Mouse (Mus musculus) intestine, embryonic 15.5 days (tissue): ENCODE measurements around the gene Cnn2. TPM values are rescaled to one million over a fixed set of nuclear protein-coding genes. Genes with fewer than 3 reads are reported as not detected.
A peak's percentile ranks its signal among the peaks of the same experiment; 100 is the strongest.
"Not testable (repeated sequence)": the region's sequence is repeated elsewhere in the genome, so short reads cannot be mapped to it uniquely, and the experiment has no call there.

Experiments used
- ATAC-seq: fragments of 200-750 bp; cut with Nextera tagmentation; 2 replicates; pipeline ENCODE4 v1.8.0; 2017; ENCODE audit warnings: moderate TSS enrichment, moderate library complexity
- H3K27ac ChIP-seq: fragments of 300-500 bp; sonication (generic); 2 replicates; pipeline ENCODE4 v1.5.1; 2015; ENCODE audit warnings: mild to moderate bottlenecking, inconsistent platforms
- H3K27me3 ChIP-seq: fragments of 300-500 bp; sonication (generic); replicated peaks from 2 replicates; pipeline ENCODE4 v1.6.1; 2015; ENCODE audit warnings: inconsistent platforms
- H3K36me3 ChIP-seq: fragments of 300-500 bp; sonication (generic); 2 replicates; pipeline ENCODE4 v1.6.1; 2015; ENCODE audit warnings: inconsistent platforms
- H3K4me1 ChIP-seq: fragments of 300-500 bp; sonication (generic); replicated peaks from 2 replicates; pipeline ENCODE4 v1.6.1; 2015; ENCODE audit warnings: inconsistent platforms
- H3K4me2 ChIP-seq: fragments of 300-500 bp; sonication (generic); replicated peaks from 2 replicates; pipeline ENCODE4 v1.6.1; 2015; ENCODE audit warnings: mild to moderate bottlenecking, inconsistent platforms
- H3K4me3 ChIP-seq: fragments of 300-500 bp; sonication (generic); replicated peaks from 2 replicates; pipeline ENCODE4 v1.5.1; 2015; ENCODE audit warnings: inconsistent platforms
- H3K9ac ChIP-seq: fragments of 300-500 bp; sonication (generic); 2 replicates; pipeline ENCODE4 v1.6.1; 2015; ENCODE audit warnings: inconsistent platforms
- H3K9me3 ChIP-seq: fragments of 300-500 bp; sonication (generic); 2 replicates; pipeline ENCODE4 v1.6.1; 2016; ENCODE audit warnings: inconsistent platforms
- WGBS: fragments of 180-500 bp; shearing (Covaris S2); methylation state at CpG from one replicate; pipeline ENCODE4 v1.1.7; 2015; 5-methylcytosine and 5-hydroxymethylcytosine counted together
- polyA plus RNA-seq: library from polyadenylated mRNA; unstranded; fragments of >200 nt; fragmentation: Nextera tagmentation; extraction: Ambion mirVana; gene quantifications from 2 replicates; pipeline ENCODE4 v1.2.1, GENCODE M21; 2015

Gene Cnn2
- polyA plus RNA-seq, 1 experiment from 2014 or later = 242 TPM

DNA sequence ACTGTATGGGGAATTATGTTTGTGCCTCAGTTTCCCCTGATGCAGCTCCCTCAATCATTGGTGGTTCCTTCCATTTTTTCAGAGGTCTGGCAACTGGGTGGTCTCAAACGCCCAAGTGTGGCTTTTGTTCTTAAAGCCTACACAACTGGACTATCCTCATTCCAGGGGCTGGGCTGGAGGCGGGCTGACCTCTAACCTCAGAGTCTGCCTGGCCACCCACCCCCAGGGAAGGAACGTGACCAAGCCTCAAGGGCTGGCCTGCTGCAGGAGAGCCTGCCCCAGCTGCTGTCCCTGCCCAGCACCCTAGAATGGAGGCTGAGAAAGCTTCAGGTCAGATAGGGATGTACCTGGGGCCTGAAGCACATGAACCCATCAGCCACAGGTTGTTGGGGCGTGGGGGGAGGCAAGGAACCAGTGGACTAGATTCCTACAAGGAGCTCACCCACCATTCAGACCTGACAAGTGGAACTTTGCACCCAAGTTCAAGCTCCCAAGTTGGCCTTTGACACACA, 31.7 kb upstream of the Cnn2 start:
- Histone ChIP-seq H3K27ac (no peak overlapping the region), H3K9me3 (no peaks in the 10 kb centered on the region), H3K27me3 (no peaks in the 10 kb centered on the region), H3K9ac (no peak overlapping the region), H3K4me1 (peaks cover 14% of the 10 kb centered on the region; the same call in 1 of the 2 replicates), H3K4me2 (no peak overlapping the region), H3K36me3 (peaks cover 3% of the 10 kb centered on the region), H3K4me3 (no peak overlapping the region)
- ATAC-seq = no peak
- WGBS = 32% methylated on average over 4 of the region's 4 CpGs

DNA sequence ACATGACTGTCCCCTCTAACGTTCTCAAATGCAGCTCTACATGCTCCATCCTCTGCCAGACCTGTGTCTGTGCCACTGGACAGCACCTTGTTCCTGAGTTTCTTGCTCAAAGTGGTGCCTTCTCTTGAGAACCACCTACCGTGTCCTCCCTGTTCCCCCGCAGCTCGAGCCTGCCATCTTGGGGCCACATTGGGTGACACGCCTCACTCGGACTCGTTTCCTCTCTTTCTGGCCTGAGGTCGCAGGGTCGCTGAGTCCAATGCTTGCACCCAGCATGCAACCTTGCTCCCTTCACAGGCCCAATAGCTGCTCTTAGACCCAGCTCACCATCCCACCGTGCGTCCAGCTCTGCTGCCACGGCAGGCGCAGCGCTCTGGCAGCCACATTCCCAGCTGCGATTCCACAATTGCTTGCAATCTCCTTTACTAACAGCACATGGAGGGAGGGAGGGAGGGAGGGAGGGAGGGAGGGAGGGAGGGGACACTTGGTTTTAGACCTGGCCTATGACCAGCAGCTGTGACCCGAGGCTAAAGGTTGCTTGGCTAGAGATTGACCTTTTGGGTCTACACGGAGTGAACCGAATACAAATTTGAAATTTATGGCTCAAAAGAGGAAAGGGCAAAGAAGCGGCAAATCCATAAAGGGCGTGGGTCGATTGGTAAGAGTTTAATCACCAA, 30.1 kb upstream of the Cnn2 start:
- H3K4me2 ChIP-seq = peak overlapping the region; percentile 53
- H3K9ac ChIP-seq = no peak overlapping the region
- 0 out of 2 replicates have a peak overlapping the region, but pooled peaks have one; percentile 40 for H3K27ac ChIP-seq
- H3K27me3 ChIP-seq = no peaks in the 10 kb centered on the region
- H3K4me1 ChIP-seq = peaks cover 14% of the 10 kb centered on the region; the same call in 1 of the 2 replicates
- H3K9me3 ChIP-seq = no peaks in the 10 kb centered on the region
- H3K36me3 ChIP-seq = 0 out of 2 replicates have a peak, but pooled peaks cover 5% of the 10 kb centered on the region
- 0 out of 2 replicates have a peak, but pooled peaks have one; percentile 9 for ATAC-seq
- WGBS = 8% methylated on average over 21 of the region's 21 CpGs
- no peak overlapping the region; the same call in 1 of the 2 replicates for H3K4me3 ChIP-seq

DNA sequence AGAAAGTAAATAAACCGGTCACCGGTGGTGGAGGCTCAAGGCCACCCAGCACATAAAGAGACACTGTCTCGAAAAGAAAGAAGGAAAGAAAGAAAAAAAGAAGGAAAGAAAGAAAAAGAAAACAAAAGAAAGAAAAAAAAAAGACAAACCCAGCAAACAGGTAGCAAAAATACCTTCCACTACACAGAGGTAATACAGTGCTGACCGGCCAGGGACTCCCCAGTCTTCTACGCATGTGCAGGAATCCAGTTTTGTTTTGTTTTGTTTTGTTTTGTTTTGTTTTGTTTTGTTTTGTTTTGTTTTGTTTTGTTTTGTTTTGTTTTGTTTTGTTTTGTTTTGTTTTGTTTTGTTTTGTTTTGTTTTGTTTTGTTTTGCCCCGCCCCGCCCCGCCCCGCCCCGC, 29.0 kb upstream of the Cnn2 start:
- 30% methylated on average over 10 of the region's 10 CpGs for WGBS
- H3K9me3 ChIP-seq, H3K36me3 ChIP-seq, H3K9ac ChIP-seq, H3K27ac ChIP-seq, H3K27me3 ChIP-seq: not testable (repeated sequence)
- peak overlapping the region; percentile 72; the same call in 1 of the 2 replicates for H3K4me3 ChIP-seq
- H3K4me2 ChIP-seq = peak overlapping the region; percentile 22
- H3K4me1 ChIP-seq = peaks cover 14% of the 10 kb centered on the region; the same call in 1 of the 2 replicates
- 0 out of 2 replicates have a peak, but pooled peaks have one; percentile 35 for ATAC-seq

DNA sequence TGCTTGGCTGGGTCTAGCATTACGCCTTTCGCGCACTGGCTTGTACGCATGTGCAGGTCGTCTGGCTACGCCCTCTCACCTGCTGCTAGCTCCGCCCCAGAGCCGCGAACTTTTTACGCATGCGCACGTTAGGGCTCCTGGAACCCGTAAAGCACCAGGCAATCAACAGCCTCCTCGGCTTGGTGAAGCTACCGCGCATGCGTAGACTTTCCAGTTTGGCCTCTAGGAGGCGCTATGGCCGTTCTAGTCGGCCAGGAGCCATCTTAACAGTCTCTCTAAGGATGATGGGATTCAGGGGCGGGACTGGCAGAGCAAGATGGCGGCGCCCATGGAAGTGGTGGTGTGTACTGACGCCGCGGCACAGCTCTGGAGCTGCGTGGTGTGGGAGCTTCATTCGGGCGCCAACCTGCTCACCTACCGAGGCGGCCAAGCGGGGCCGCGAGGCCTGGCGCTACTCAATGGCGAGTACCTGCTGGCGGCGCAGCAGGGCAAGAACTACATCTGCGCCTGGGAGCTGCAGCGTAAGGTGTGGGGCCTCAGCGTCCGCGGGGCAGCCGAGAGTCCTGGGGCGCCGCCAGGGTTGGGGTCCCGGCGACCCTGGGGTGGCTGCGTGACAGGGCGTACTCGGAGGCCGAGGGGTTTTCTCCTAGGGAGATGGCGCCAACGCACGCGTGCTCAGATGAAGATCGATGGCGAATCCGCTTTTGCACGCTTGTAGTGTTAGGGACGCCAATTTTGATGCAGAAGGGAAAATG, 28.4 kb upstream of the Cnn2 start, which contains the start of gene Wdr18:
Gene Wdr18, plus strand, starts transcription at position 306 of the 755 bp plus-strand sequence.
- peak within 1 kb of the TSS; percentile 72 for H3K4me2 ChIP-seq
- no peaks in the 10 kb centered on the region for H3K9me3 ChIP-seq
- under 1% methylated on average over 61 of the region's 61 CpGs for WGBS
- peak within 1 kb of the TSS; percentile 77 for H3K9ac ChIP-seq
- H3K36me3 ChIP-seq = peaks cover 16% of the 10 kb centered on the region
- peaks cover 14% of the 10 kb centered on the region; the same call in 1 of the 2 replicates for H3K4me1 ChIP-seq
- peak; percentile 95 for ATAC-seq
- H3K4me3 ChIP-seq = peak within 1 kb of the TSS; percentile 72
- peak within 1 kb of the TSS; percentile 75 for H3K27ac ChIP-seq
- H3K27me3 ChIP-seq = no peaks in the 10 kb centered on the region

DNA sequence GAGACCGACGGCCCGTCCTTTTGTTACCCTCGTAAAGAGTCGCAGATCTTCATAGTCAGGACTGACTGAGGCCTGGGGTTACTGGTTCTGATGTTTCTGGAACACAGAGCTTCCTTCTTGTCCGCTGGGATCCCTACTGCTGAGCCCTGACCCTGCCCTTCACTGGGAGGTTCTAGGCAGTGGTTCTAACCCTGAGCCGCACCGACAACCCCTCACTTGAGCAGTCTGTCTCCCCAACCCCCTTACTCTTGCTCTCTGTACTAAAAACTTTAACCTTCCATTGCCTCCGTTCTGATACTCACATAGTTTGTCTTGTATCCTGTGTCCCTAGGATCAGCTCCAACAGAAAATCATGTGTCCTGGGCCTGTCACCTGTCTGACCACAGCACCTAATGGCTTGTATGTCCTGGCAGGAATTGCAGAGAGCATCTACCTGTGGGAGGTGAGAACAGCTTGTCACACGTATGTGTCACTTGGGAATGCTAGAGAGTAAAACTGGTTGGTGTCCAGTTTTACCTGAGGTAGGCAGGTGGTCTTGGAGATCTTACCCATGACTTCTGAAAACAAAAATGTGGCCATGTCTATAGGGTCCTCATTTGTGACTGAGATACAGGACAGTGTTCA, 27.6 kb upstream of the Cnn2 start:
- Histone ChIP-seq H3K9me3 (no peaks in the 10 kb centered on the region), H3K36me3 (peaks cover 19% of the 10 kb centered on the region), H3K27me3 (no peaks in the 10 kb centered on the region), H3K4me3 (peak overlapping the region; percentile 72), H3K4me2 (peak overlapping the region; percentile 72), H3K27ac (peak overlapping the region; percentile 75; the same call in 1 of the 2 replicates), H3K4me1 (peaks cover 13% of the 10 kb centered on the region; the same call in 1 of the 2 replicates), H3K9ac (peak overlapping the region; percentile 77)
- WGBS = 15% methylated on average over 10 of the region's 10 CpGs
- ATAC-seq = no peak

DNA sequence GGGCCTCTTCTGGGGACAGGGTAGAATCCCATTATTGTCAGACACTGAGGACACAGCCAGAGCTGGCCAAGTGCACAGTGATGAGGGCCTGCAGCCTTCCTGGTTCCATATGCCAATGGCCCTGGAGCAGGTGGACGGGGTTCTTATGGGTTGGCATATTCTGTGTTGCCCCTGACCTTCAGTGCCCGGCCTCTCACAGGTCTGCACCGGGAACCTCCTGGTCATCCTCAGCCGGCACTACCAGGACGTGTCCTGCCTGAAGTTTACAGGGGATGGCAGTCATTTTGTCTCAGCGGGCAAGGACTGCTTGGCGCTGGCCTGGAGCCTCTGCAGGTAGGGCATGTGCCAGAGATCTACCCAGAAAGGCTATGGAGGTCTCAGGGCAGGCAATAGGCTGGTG, 23.7 kb upstream of the Cnn2 start:
- no peak for ATAC-seq
- Histone ChIP-seq H3K4me3 (no peak overlapping the region), H3K9ac (no peak overlapping the region), H3K36me3 (peaks cover 43% of the 10 kb centered on the region), H3K27ac (no peak overlapping the region), H3K9me3 (no peaks in the 10 kb centered on the region), H3K4me1 (peaks cover 7% of the 10 kb centered on the region; the same call in 1 of the 2 replicates), H3K27me3 (0 out of 2 replicates have a peak, but pooled peaks cover 7% of the 10 kb centered on the region), H3K4me2 (no peak overlapping the region)
- WGBS = 94% methylated on average over 7 of the region's 7 CpGs

DNA sequence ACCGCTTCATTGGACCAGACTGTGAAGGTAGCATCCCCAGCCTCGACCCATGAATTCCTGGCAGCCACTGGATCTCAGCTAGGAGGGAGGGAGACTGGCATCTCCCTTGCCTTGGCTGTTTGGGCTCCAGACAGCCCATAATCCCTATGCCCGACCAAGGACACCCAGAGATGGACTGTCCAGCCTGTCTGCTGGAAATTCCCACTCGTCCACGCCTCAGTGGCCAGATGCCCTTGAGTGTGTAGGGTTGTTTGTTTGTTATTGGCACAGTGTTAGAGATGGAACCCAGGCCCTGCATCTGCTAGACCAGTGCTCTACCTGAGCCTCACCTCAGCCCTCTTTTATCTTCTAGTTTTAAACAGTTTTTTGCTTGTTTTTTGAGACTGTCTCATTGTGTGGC, 23.1 kb upstream of the Cnn2 start:
- no peak for ATAC-seq
- Histone ChIP-seq H3K4me2 (no peak overlapping the region), H3K36me3 (peaks cover 43% of the 10 kb centered on the region), H3K27ac (no peak overlapping the region), H3K9me3 (no peaks in the 10 kb centered on the region), H3K9ac (no peak overlapping the region), H3K4me3 (no peak overlapping the region), H3K27me3 (peaks cover 10% of the 10 kb centered on the region; the same call in 1 of the 2 replicates), H3K4me1 (peaks cover 7% of the 10 kb centered on the region; the same call in 1 of the 2 replicates)
- 82% methylated on average over 5 of the region's 5 CpGs for WGBS

DNA sequence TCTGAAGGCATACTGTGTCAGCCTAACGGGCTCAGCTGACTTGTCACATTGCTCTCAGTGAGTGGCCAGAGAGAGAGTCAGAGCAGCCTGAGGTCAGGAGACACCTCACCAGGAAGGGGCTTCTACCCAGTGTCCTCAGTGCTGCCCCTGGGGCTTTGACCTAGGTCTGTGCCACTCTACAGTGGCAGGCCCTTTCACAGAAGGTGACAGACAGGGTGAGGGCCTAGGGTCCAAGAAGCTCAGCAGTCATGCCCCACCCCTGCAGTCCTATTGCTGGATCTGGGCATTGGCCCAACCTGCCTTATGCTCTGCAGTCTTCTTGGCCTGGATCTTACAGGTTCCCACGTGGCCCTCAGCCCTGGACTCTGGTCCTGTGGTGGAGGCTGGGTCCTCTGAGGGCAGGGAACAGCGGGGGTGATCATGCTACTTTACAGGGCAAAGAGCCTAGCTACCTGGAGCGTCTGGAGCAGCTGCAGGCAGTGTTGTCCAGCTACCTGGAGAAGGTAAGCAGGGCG, 21.4 kb upstream of the Cnn2 start:
- no peaks in the 10 kb centered on the region for H3K9me3 ChIP-seq
- peaks cover 9% of the 10 kb centered on the region for H3K4me1 ChIP-seq
- H3K27me3 ChIP-seq = peaks cover 26% of the 10 kb centered on the region
- no peak for ATAC-seq
- no peak overlapping the region for H3K9ac ChIP-seq
- no peak overlapping the region for H3K4me3 ChIP-seq
- no peak overlapping the region for H3K27ac ChIP-seq
- peaks cover 43% of the 10 kb centered on the region for H3K36me3 ChIP-seq
- 95% methylated on average over 5 of the region's 5 CpGs for WGBS
- H3K4me2 ChIP-seq = no peak overlapping the region

DNA sequence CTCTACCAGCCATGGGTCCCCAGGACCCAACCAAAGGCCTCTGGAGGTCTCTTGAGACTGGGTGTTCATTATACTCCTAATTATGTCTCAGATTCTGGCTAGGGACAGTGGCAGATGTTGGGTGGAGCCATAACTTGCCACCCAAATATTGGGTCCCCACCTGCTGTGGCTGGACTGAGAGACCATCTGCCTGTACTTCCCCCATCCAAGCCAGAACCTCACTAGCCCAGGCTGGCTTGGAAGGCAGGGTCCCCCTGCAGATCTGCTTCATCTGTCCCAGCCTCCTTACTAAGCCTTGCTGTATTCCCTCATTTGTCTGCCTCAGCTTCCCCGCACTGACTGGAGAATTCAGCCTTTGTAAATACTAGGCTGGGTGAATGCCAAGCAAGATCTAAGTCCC, 20.2 kb upstream of the Cnn2 start:
- WGBS = 72% methylated on average over 1 of the region's 1 CpGs
- Histone ChIP-seq H3K4me3 (no peak overlapping the region), H3K4me2 (no peak overlapping the region), H3K36me3 (peaks cover 37% of the 10 kb centered on the region), H3K4me1 (peaks cover 9% of the 10 kb centered on the region), H3K27me3 (peaks cover 33% of the 10 kb centered on the region), H3K9me3 (no peaks in the 10 kb centered on the region), H3K27ac (no peak overlapping the region), H3K9ac (no peak overlapping the region)
- no peak for ATAC-seq

DNA sequence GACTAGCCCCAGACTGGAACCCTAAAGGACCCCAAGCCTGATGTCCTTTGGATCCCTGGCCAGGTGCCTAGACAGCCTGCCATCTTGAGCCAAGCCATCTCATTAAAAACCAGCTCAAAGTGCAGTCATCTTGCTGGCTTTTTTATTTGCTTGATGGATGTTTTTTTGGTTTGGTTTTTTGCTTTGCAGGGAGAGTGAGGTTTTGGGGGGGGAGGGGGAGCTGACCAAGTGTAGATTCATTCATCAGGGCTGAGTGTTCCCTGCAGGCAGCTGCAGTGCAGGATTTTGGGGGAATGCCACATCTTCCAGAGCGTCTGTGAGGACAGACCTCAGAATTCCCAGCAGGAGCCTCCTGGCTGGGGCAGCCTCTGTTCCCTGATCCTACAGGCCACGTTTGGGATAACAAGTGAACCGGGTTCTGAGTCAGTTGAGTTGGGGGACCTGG, 19.2 kb upstream of the Cnn2 start:
- H3K4me3 ChIP-seq = no peak overlapping the region
- H3K27ac ChIP-seq = no peak overlapping the region
- H3K36me3 ChIP-seq = peaks cover 36% of the 10 kb centered on the region
- no peak overlapping the region for H3K4me2 ChIP-seq
- 16% methylated on average over 3 of the region's 3 CpGs for WGBS
- H3K4me1 ChIP-seq = peaks cover 9% of the 10 kb centered on the region
- H3K9ac ChIP-seq = no peak overlapping the region
- ATAC-seq = no peak
- no peaks in the 10 kb centered on the region for H3K9me3 ChIP-seq
- peaks cover 33% of the 10 kb centered on the region for H3K27me3 ChIP-seq

DNA sequence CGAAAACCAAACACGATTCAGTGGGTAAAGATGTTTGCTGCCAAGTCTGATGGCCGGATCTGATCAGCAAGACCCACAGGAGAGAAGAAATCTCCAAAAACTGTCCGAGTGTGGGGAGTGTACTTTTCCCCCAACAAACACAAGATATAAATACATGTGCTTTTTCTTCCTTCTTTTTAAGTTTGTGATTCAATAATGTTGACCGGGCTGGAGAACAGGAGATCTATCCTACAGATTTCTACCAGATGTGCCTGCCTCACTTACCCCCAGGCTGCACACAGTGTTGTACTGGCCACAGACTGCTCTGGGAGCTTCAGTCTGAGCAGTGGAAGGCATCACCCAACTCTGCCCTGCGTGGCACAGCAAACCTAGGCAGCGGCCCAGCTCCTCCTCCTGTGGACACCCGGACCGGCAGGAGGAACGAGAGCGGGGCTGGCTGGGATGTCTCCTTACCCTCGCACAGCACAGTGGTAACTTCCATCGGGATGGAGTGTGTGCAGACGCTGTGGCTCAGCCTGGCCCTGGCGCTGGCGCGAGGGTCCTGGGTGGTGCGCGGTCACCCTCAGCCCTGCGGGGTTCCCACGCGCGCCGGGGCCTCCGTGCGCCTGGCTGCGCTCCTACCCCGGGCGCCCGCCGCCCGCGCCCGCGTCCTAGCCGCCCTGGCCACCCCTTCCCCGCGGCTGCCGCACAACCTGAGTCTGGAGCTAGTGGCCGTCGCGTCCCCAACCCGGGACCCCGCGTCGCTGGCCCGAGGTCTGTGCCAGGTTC, 17.8 kb upstream of the Cnn2 start, which contains the start of gene Grin3b:
Gene Grin3b, plus strand, starts transcription at position 301 of the 768 bp plus-strand sequence.
- ATAC-seq = no peak
- H3K4me3 ChIP-seq = peak within 1 kb of the TSS; percentile 43
- H3K4me1 ChIP-seq = peaks cover 9% of the 10 kb centered on the region
- peak within 1 kb of the TSS; percentile 52 for H3K9ac ChIP-seq
- peak within 1 kb of the TSS; percentile 88 for H3K4me2 ChIP-seq
- no peaks in the 10 kb centered on the region for H3K9me3 ChIP-seq
- no peak within 1 kb of the TSS for H3K27ac ChIP-seq
- WGBS = 6% methylated on average over 47 of the region's 47 CpGs
- H3K27me3 ChIP-seq = peaks cover 33% of the 10 kb centered on the region
- peaks cover 29% of the 10 kb centered on the region for H3K36me3 ChIP-seq
